Mouse (Mus musculus) left cerebral cortex, adult 18-20 months (tissue): ENCODE measurements around the gene Slc47a2. TPM values are rescaled to one million over a fixed set of nuclear protein-coding genes. Genes with fewer than 3 reads are reported as not detected.
"Not testable (repeated sequence)": the region's sequence is repeated elsewhere in the genome, so short reads cannot be mapped to it uniquely, and the experiment has no call there.

Experiments used
- DNase-seq, 2 experiments: peaks; one replicate each; pipeline ENCODE4 v3.0.0; 2021 to 2022; ENCODE audit warnings: low spot score in 2 of 2, mixed read lengths in 1 of 2
- total RNA-seq, 2 experiments: library from RNA; stranded (reverse); gene quantifications; 2 replicates each; pipeline ENCODE4 v1.2.3; 2021

Slc47a2 gene
- total RNA-seq, 2 experiments from 2014 or later = 0.14 to 0.59 TPM

GRCm38 (mm10) chr11:61346133-61346532, 3.5 kb upstream of the Slc47a2 start:
- no peak for DNase-seq

- DNase-seq = no peak
Observed at GRCm38 (mm10) chr11:61341971-61342370, 689 bp downstream of the Slc47a2 start.

- DNase-seq = no peak
Observed at GRCm38 (mm10) chr11:61341233-61341632, 1.4 kb downstream of the Slc47a2 start.

- DNase-seq = no peak
Observed at GRCm38 (mm10) chr11:61340374-61340773, 2.3 kb downstream of the Slc47a2 start.

GRCm38 (mm10) chr11:61337586-61337985, 5.1 kb downstream of the Slc47a2 start:
- DNase-seq = no peak

GRCm38 (mm10) chr11:61320904-61321687, 21.6 kb downstream of the Slc47a2 start:
- no peak for DNase-seq

GRCm38 (mm10) chr11:61319923-61320567, 22.6 kb downstream of the Slc47a2 start:
- no peak for DNase-seq

- no peak for DNase-seq
Observed at GRCm38 (mm10) chr11:61319233-61319922, 23.3 kb downstream of the Slc47a2 start.

GRCm38 (mm10) chr11:61316864-61317263, 25.8 kb downstream of the Slc47a2 start:
- no peak for DNase-seq

- no peak for DNase-seq
Observed at GRCm38 (mm10) chr11:61310321-61310720, 32.3 kb downstream of the Slc47a2 start.

- DNase-seq = no peak
Observed at GRCm38 (mm10) chr11:61309831-61310230, 32.8 kb downstream of the Slc47a2 start.

- DNase-seq = no peak
Observed at GRCm38 (mm10) chr11:61307795-61308194, 34.9 kb downstream of the Slc47a2 start.

- DNase-seq = peak; percentile 15 to 52
Observed at GRCm38 (mm10) chr11:61305377-61305776, 37.3 kb downstream of the Slc47a2 start.

GRCm38 (mm10) chr11:61304535-61304934, 38.1 kb downstream of the Slc47a2 start:
- not testable (repeated sequence) for DNase-seq

- DNase-seq = no peak
Observed at GRCm38 (mm10) chr11:61300716-61301392, 41.8 kb downstream of the Slc47a2 start.

- no peak for DNase-seq
Observed at GRCm38 (mm10) chr11:61300205-61300604, 42.5 kb downstream of the Slc47a2 start.

GRCm38 (mm10) chr11:61297901-61298300, 44.8 kb downstream of the Slc47a2 start:
- no peak for DNase-seq

- no peak for DNase-seq
Observed at GRCm38 (mm10) chr11:61297326-61297725, 45.3 kb downstream of the Slc47a2 start.

- no peak for DNase-seq
Observed at GRCm38 (mm10) chr11:61296556-61296955, 46.1 kb downstream of the Slc47a2 start.

- no peak for DNase-seq
Observed at GRCm38 (mm10) chr11:61295556-61295955, 47.1 kb downstream of the Slc47a2 start.

- no peak for DNase-seq
Observed at GRCm38 (mm10) chr11:61294431-61294830, 48.2 kb downstream of the Slc47a2 start.
